Mouse (Mus musculus): ENCODE results near the gene Gm49396. TPM values are rescaled to one million over a fixed set of nuclear protein-coding genes. Genes with fewer than 3 reads are reported as not detected.

Gm49396 gene
- polyA plus RNA-seq, 1 experiment, result 0.70 TPM

DNA sequence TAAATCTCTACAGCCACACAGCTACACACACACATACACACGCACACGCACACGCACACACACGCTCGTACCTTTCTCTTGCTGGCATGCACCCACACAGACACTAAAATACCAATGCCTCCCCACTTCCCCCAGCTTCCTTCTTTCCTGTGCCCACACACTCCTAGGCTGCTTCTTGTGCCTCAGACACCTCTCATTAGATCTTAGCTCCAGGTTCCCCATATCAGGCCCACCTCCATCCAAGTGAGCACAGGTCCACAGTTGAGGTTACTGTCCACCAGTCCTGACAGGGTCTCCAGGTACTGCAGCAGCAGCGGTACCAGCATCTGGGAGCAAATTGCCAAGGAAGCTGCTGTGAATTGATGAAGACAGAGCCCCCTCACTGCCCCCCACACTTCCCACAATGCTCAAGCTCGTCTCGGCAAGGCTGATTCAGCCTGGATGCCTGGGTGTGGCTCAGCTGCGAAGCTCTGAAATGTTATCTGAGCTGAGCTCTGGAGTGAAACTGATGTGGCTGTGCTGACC lies 31.8 kb upstream of the Gm49396 start:
- Histone ChIP-seq H3K36me3 (replicated peaks; ENCODE audit: low read length) (peaks cover 68% of the 10 kb centered on the region), H3K4me1 (peaks cover 26% of the 10 kb centered on the region), H3K9me3 (no peaks in the 10 kb centered on the region), H3K4me3 (replicated peaks) (no peak overlapping the region), H3K27me3 (replicated peaks) (no peaks in the 10 kb centered on the region)
- TF ChIP-seq FLI1 (IDR thresholded peaks at IDR 0.05; ENCODE audit: low read length) (no peak), GATA1 (IDR thresholded peaks at IDR 0.05; ENCODE audit: borderline replicate concordance, low read length) (no peak)

DNA sequence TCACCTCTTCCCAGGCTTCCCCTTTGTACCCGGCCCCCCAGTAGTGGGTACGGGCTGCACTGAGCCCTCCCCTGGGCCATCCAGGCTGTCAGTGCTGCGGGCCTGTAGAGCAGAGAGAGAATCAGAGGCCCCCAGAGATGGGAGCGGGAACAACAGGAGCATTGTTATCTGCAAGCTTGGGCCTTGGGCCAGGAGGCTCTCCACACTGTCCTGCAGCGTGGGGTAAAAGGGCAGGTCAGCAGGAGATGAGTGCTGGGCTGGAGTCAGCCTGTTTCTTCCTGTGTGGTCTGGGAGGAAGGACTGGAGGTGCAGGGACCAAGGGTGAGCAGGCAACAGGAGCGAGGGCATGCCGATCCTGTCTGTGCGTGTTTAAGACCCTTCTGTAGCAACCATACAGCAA lies 30.2 kb upstream of the Gm49396 start:
- no peaks in the 10 kb centered on the region for H3K27me3 ChIP-seq (replicated peaks)
- TF ChIP-seq GATA1 (IDR thresholded peaks at IDR 0.05; ENCODE audit: borderline replicate concordance, low read length) (no peak), FLI1 (IDR thresholded peaks at IDR 0.05; ENCODE audit: low read length) (no peak)
- H3K36me3 ChIP-seq (replicated peaks; ENCODE audit: low read length), result peaks cover 57% of the 10 kb centered on the region
- peak overlapping the region; percentile 40 for H3K4me3 ChIP-seq (replicated peaks)
- peaks cover 26% of the 10 kb centered on the region for H3K4me1 ChIP-seq
- H3K9me3 ChIP-seq, result no peaks in the 10 kb centered on the region

DNA sequence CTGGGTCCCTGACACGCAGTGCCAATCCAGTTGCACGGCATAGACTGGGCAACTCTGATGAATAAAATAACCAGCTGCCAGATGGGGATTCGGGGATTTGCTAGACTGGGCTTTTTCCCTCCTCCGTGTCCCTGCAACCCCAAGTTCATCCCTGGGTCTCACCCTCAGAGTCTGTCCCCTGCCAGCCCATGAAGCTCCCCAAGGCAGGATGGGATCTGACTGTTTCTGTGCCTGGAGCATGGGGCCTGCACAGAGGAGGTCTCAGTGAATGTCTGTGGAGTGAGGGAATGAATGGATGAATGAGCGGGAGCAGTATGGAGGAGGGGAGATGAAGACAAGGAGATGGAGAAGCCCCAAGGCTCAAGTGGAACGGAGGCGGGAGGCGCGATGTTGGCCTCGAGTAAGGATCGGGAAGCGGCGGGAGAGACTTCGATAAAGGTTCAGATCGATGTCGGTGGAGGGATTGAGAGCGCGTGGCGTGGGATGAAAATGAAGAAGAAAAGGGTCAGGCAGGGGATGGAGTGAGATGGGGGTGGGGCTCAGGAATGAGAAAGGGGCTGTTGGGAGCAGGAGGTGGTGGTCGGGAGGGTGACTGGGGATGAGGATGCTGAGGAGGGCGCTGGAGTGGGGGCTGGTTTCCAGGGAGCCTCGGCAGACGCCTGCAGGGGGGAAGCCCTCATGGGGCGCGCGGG lies 29.1 kb upstream of the Gm49396 start:
- Histone ChIP-seq H3K4me3 (replicated peaks) (peak overlapping the region; percentile 98), H3K4me1 (peaks cover 26% of the 10 kb centered on the region), H3K27me3 (replicated peaks) (no peaks in the 10 kb centered on the region), H3K9me3 (no peaks in the 10 kb centered on the region), H3K36me3 (replicated peaks; ENCODE audit: low read length) (peaks cover 54% of the 10 kb centered on the region)
- no peak for TF ChIP-seq GATA1 (IDR thresholded peaks at IDR 0.05; ENCODE audit: borderline replicate concordance, low read length)
- no peak for TF ChIP-seq FLI1 (IDR thresholded peaks at IDR 0.05; ENCODE audit: low read length)

DNA sequence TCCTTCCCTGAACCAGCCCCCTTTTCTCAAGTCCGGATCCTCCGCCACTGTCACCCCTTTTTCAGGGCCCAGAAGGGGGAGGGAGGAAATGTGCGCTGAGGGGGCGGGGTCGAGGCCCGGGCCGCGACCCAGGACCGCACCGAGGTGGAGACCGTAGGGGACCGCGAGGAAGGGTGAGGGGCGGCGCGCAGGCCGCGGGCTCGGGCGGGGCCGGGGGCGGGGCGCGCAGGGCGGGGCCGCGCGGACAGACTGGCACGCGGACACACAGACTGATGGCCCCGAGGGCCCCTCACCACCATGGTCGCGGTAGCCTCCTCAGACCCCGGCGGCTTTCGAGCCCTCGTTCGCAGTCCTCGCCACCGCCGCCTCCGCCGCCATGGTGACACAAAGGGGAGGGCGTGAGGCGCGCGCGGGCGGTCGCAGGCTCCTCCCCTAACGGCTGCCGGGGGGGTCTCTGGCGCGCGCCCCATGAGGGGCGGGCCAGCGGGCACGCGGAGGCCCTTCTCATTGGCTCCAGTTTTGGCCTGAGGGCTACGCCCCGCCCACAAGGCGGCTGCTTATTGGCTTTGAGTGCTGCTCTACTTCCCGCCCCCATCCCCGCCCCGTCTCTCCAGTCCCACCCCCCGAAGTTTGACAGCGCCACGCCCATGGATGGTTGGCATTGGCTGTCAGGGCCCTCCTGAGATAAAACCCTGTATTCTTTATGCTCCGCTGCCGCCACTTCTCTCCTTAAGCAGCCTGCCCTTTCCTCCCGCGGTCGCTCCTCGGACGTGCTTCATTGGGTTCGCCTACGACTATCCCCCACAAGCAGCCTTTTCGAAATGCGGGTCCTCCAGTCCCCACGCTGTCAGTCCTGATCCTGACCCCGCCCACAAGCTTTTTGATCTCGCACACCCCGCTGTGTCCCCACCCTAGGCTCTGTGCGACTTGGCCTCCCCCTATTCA lies 28.2 kb upstream of the Gm49396 start, which contains the start of gene Arhgap33:
Gene Arhgap33, minus strand, starts transcription at position 428 of the 945 bp plus-strand sequence.
- no peaks in the 10 kb centered on the region for H3K9me3 ChIP-seq
- peak within 1 kb of the TSS; percentile 98 for H3K4me3 ChIP-seq (replicated peaks)
- H3K4me1 ChIP-seq, result peaks cover 26% of the 10 kb centered on the region
- H3K27me3 ChIP-seq (replicated peaks), result no peaks in the 10 kb centered on the region
- TF ChIP-seq GATA1 (IDR thresholded peaks at IDR 0.05; ENCODE audit: borderline replicate concordance, low read length) (no peak), FLI1 (IDR thresholded peaks at IDR 0.05; ENCODE audit: low read length) (no peak)
- H3K36me3 ChIP-seq (replicated peaks; ENCODE audit: low read length), result peaks cover 54% of the 10 kb centered on the region

DNA sequence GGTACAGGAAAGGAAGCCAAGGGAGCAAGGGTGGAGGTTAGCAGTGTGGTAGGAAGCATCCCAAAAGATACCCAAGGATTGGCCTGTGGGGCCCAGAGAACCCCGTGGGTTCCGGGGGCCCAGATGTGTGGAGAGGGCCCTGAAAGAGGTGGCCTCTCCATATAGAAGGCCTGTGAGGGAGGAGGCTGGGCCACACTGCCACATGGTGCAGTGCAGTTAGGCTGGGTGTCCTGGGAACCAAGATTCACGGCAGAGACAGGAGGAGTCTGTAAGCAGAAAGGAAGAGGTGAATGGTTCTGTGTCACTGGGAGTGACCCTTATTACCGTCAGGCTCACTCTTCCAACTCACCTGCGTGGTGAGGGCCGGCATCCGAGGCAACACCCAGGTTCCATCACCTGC lies 22.6 kb upstream of the Gm49396 start:
- Histone ChIP-seq H3K4me1 (peaks cover 4% of the 10 kb centered on the region), H3K36me3 (replicated peaks; ENCODE audit: low read length) (peaks cover 59% of the 10 kb centered on the region), H3K9me3 (no peaks in the 10 kb centered on the region), H3K27me3 (replicated peaks) (no peaks in the 10 kb centered on the region), H3K4me3 (replicated peaks) (no peak overlapping the region)
- no peak for TF ChIP-seq FLI1 (IDR thresholded peaks at IDR 0.05; ENCODE audit: low read length)
- TF ChIP-seq GATA1 (IDR thresholded peaks at IDR 0.05; ENCODE audit: borderline replicate concordance, low read length), result no peak

DNA sequence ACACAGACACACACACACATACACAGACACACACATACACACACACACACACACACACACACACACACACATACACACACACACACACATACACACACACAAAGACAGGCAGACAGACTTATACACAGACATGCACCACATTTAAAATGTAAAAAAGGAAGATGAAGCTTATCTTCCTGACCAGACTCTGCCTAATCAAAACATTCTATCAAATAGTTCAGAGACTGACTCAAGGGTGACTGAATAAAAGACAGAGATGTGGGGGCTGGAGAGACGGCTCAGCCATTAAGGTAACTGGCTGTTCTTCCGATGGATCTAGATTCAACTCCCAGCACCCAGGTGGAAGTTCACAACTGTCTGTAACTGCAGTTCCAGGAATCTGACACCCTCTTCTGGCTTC lies 18.8 kb upstream of the Gm49396 start:
- TF ChIP-seq GATA1 (IDR thresholded peaks at IDR 0.05; ENCODE audit: borderline replicate concordance, low read length) (no peak), FLI1 (IDR thresholded peaks at IDR 0.05; ENCODE audit: low read length) (no peak)
- Histone ChIP-seq H3K27me3 (replicated peaks) (no peaks in the 10 kb centered on the region), H3K36me3 (replicated peaks; ENCODE audit: low read length) (peaks cover 76% of the 10 kb centered on the region), H3K4me1 (no peaks in the 10 kb centered on the region; the same call in 1 of the 2 replicates), H3K9me3 (no peaks in the 10 kb centered on the region), H3K4me3 (replicated peaks) (no peak overlapping the region)

DNA sequence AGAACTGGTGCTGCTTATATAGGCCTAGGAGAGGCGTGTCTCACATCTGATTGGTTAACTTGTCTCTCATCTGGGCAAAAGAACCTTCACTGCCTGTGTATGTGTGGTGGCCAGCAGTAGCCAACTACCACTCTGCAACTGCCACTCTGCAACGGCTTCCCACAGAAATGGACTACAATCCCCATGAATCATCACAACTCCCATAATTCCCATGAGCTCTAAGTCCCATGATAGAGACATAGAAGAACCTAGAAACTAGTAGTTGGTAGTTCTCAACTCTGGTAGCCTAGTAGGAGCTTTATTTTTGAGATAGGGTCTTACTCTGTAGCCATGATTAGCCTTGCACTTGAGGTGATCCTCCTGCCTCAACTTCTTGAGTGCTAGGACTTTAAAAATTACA lies 13.3 kb upstream of the Gm49396 start:
- Histone ChIP-seq H3K4me1 (peaks cover 38% of the 10 kb centered on the region), H3K36me3 (replicated peaks; ENCODE audit: low read length) (peaks cover 54% of the 10 kb centered on the region), H3K9me3 (no peaks in the 10 kb centered on the region), H3K27me3 (replicated peaks) (no peaks in the 10 kb centered on the region), H3K4me3 (replicated peaks) (no peak overlapping the region)
- TF ChIP-seq FLI1 (IDR thresholded peaks at IDR 0.05; ENCODE audit: low read length) (no peak), GATA1 (IDR thresholded peaks at IDR 0.05; ENCODE audit: borderline replicate concordance, low read length) (no peak)

DNA sequence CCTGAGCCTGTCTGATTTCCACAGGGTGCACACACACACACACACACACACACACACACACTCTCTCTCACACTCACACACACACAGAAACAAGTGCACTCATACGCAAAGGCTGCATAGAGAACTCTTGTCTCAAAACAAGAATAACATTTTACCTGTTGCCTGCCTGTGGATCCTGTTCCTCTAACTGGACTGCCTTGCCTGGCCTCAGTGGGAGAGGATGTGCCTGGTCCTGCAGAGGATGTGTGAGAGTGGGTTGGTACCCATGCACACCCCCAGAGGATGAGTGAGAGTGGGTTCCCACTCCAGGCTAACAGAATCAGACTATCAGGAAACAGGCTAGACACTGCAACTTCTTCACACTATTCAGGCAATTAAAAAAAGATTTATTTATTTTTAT lies 12.5 kb upstream of the Gm49396 start:
- peaks cover 38% of the 10 kb centered on the region for H3K4me1 ChIP-seq
- no peaks in the 10 kb centered on the region for H3K9me3 ChIP-seq
- H3K36me3 ChIP-seq (replicated peaks; ENCODE audit: low read length), result peaks cover 59% of the 10 kb centered on the region
- peak overlapping the region; percentile 5 for H3K4me3 ChIP-seq (replicated peaks)
- H3K27me3 ChIP-seq (replicated peaks), result no peaks in the 10 kb centered on the region
- TF ChIP-seq GATA1 (IDR thresholded peaks at IDR 0.05; ENCODE audit: borderline replicate concordance, low read length) (no peak), FLI1 (IDR thresholded peaks at IDR 0.05; ENCODE audit: low read length) (no peak)

DNA sequence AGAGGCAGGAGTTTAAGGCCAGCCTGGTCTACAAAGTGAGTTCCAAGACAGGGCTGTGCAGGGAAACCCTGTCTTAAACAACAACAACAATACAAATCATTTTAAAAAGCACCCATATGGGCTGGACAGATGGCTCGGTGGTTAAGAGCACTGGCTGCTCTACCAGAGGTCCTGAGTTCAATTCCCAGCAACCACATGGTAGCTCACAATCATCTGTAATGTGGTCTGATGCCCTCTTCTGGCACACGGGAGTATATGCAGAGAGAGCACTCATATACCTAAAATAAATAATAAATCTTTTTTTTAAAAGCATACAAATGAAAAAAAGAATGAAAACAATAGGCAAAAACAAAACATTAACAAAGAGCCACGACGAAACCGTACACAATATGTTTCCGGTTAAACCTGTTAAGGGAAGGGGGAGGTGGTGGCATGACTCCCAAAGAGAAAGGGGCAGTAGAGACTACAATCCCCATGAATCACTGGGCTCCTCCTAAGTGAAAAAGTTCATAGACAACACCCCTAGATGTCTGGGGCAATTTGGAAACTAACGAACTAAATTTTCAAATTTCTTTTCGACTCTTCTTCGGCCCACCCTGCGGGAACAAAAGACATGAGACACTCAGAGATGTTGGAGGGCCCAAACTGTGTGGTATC lies 11.6 kb upstream of the Gm49396 start:
- Histone ChIP-seq H3K27me3 (replicated peaks) (no peaks in the 10 kb centered on the region), H3K4me1 (peaks cover 43% of the 10 kb centered on the region), H3K4me3 (replicated peaks) (peak overlapping the region; percentile 94), H3K36me3 (replicated peaks; ENCODE audit: low read length) (peaks cover 60% of the 10 kb centered on the region), H3K9me3 (no peaks in the 10 kb centered on the region)
- TF ChIP-seq GATA1 (IDR thresholded peaks at IDR 0.05; ENCODE audit: borderline replicate concordance, low read length), result no peak
- TF ChIP-seq FLI1 (IDR thresholded peaks at IDR 0.05; ENCODE audit: low read length), result no peak
